Mouse (Mus musculus) cortical plate, adult 2 months (tissue): ENCODE measurements around the gene Izumo1r.

Experiments used
- CTCF ChIP-seq: fragments of 200-500 bp; IDR thresholded peaks from 2 replicates; pipeline ENCODE4 v1.5.1; 2011; ENCODE audit warnings: mild to moderate bottlenecking, control low read depth, low read length; ENCODE audit not compliant: insufficient read depth; ENCODE audit errors: extremely low read depth
- POLR2A ChIP-seq: fragments of 200-500 bp; IDR thresholded peaks from 2 replicates; pipeline ENCODE4 v1.6.1; 2011; ENCODE audit warnings: mild to moderate bottlenecking, low read length, control low read depth; ENCODE audit not compliant: insufficient read depth; ENCODE audit errors: extremely low read depth

- no peak for TF ChIP-seq CTCF
- TF ChIP-seq POLR2A, result no peak
Observed at GRCm38 (mm10) chr9:14920608-14921007, 16.9 kb upstream of the Izumo1r start.
